Mouse (Mus musculus): ENCODE measurements around the gene Fam189a2. TPM values are rescaled to one million over a fixed set of nuclear protein-coding genes. Genes with fewer than 3 reads are reported as not detected.

The Fam189a2 gene
- polyA plus RNA-seq, 1 experiment from 2014 or later: 1.9 TPM

DNA sequence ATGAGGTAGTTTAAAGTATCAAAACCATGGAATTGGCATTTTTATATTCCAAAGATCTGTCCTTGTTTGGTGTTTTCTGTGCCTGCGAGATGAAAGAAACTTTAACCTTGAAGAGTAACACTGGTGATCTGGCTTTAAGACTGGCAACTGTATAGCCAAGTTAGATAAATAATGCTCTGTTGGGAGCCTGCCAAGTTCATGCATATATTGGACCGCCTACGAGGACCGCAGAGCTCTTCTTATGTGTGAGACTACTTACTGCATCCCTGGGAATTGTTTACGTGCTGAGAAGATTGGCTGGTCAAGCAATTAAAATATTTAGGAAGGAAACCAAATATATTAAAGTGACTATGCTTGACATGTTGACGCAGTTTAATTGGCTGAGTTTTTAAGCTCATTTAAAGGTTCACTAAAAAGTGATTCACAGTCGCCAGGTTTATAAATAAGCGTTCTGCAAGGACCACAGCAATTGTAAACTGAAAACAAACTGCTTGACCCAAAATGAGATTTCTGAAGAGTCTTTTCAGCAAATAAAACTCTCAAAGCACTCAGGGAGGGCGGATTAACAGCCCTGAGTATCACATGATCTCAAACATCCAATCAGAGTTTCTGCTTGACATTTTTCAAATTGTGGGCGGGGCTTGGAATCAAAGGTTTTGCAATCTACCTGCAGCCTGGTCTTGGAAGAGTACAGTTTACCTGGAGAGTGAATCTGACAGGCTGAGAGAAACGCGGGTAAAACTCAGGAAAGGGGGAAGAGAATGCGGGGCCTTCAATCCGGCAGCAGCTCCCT, 8.4 kb upstream of the Fam189a2 start:
- no peaks in the 10 kb centered on the region for H3K4me1 ChIP-seq (ENCODE audit: control insufficient read depth, insufficient read depth, low read length)
- no peaks in the 10 kb centered on the region for H3K36me3 ChIP-seq (ENCODE audit: control insufficient read depth, insufficient read depth, low read length)
- H3K27ac ChIP-seq (replicated peaks; ENCODE audit: low read depth, low read length): no peak overlapping the region
- no peaks in the 10 kb centered on the region for H3K27me3 ChIP-seq (replicated peaks; ENCODE audit: control insufficient read depth, insufficient read depth, low read length)
- 73% methylated on average over 14 of the region's 14 CpGs for WGBS
- H3K4me3 ChIP-seq (ENCODE audit: low read depth, low read length): no peak overlapping the region
- H3K9ac ChIP-seq (ENCODE audit: low read depth, low read length): no peak overlapping the region
- ATAC-seq (ENCODE audit: low read depth) (no peak), DNase-seq (ENCODE audit: low spot score) (no peak)
- H3K9me3 ChIP-seq (ENCODE audit: control insufficient read depth, low read length): no peaks in the 10 kb centered on the region
- H3K4me2 ChIP-seq (ENCODE audit: low read depth, low read length): no peak overlapping the region

DNA sequence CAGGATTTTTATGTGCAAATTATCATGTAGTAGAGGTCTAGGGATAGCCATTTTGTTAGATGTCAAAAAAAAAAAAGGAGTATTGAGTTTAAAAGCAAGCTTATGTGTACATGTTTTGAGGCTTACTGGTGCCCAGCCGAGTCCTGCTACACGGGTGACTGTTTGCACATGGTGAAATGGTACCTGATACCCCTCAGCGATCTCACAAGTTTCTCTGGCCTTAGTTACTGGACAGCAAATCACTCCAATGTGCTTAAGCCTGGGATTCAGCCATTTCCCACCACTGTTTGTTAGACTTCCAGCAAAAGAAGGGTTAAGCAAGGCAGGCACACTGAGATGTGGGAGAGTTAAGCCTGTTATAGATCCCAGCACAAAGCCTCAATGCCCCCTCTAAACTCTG, 3.5 kb upstream of the Fam189a2 start:
- no peaks in the 10 kb centered on the region for H3K36me3 ChIP-seq (ENCODE audit: control insufficient read depth, insufficient read depth, low read length)
- DNase-seq (ENCODE audit: low spot score): no peak
- peaks cover 40% of the 10 kb centered on the region for H3K27me3 ChIP-seq (replicated peaks; ENCODE audit: control insufficient read depth, insufficient read depth, low read length)
- H3K4me3 ChIP-seq (ENCODE audit: low read depth, low read length): no peak overlapping the region
- H3K27ac ChIP-seq (replicated peaks; ENCODE audit: low read depth, low read length): no peak overlapping the region
- H3K4me1 ChIP-seq (ENCODE audit: control insufficient read depth, insufficient read depth, low read length): peaks cover 4% of the 10 kb centered on the region; the same call in 1 of the 2 replicates
- H3K9ac ChIP-seq (ENCODE audit: low read depth, low read length): no peak overlapping the region
- no peaks in the 10 kb centered on the region for H3K9me3 ChIP-seq (ENCODE audit: control insufficient read depth, low read length)
- WGBS: 47% methylated on average over 3 of the region's 3 CpGs
- no peak overlapping the region for H3K4me2 ChIP-seq (ENCODE audit: low read depth, low read length)
- no peak for ATAC-seq (ENCODE audit: low read depth)

DNA sequence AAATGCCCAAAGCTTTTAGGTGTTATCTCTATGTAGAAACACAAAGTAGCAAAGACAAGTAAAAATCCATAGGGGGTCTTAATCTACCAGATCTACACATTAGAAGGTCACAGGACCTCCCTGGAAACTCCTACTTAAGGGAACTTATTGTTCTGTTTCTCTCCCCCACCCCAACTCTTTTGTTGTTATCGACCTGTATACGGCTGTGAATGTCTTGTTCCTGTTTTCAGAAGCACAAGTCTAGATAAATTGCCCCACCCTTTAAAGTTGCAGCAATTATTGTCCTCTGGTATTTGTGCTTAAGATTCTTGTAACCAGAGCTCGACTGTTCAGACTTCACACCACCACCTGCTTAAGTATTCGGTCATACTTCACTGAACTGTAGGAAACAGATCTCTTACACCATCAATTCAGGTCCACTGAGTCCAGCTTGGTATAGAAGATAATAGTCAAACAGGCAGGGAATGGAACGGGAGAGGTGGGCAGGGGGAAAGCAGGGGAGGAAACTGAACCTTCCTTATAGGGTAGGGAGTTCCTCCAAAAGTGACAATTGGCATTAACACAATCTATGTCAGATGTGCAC, 1.9 kb upstream of the Fam189a2 start:
- peaks cover 4% of the 10 kb centered on the region; the same call in 1 of the 2 replicates for H3K4me1 ChIP-seq (ENCODE audit: control insufficient read depth, insufficient read depth, low read length)
- DNase-seq (ENCODE audit: low spot score): no peak
- H3K27me3 ChIP-seq (replicated peaks; ENCODE audit: control insufficient read depth, insufficient read depth, low read length): peaks cover 53% of the 10 kb centered on the region
- no peak overlapping the region for H3K9ac ChIP-seq (ENCODE audit: low read depth, low read length)
- H3K36me3 ChIP-seq (ENCODE audit: control insufficient read depth, insufficient read depth, low read length): no peaks in the 10 kb centered on the region
- no peak for ATAC-seq (ENCODE audit: low read depth)
- WGBS: 49% methylated on average over 5 of the region's 5 CpGs
- H3K4me2 ChIP-seq (ENCODE audit: low read depth, low read length): no peak overlapping the region
- H3K9me3 ChIP-seq (ENCODE audit: control insufficient read depth, low read length): no peaks in the 10 kb centered on the region
- no peak overlapping the region for H3K4me3 ChIP-seq (ENCODE audit: low read depth, low read length)
- no peak overlapping the region for H3K27ac ChIP-seq (replicated peaks; ENCODE audit: low read depth, low read length)

DNA sequence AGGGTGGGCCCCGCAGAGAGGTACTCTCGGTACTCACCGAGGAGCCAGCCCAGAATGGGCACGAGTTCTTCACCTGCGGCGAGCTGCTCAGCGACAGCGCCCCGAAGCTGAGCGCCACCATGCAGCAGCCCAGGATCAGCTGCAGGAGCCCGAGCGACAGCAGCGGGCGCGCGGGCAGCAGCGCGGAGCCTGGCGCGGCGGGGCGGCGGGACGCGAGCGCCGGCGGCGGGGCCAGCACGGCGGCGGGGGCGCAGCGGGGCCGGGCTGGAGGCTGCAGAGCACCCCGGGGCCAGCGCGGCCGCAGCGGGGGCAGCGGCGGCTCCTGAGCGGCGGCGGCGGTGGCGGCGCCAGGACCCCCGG, 328 bp downstream of the Fam189a2 start:
- H3K36me3 ChIP-seq (ENCODE audit: control insufficient read depth, insufficient read depth, low read length): no peaks in the 10 kb centered on the region
- peak overlapping the region; percentile 62 for H3K9ac ChIP-seq (ENCODE audit: low read depth, low read length)
- peak; percentile 57 for ATAC-seq (ENCODE audit: low read depth)
- H3K4me1 ChIP-seq (ENCODE audit: control insufficient read depth, insufficient read depth, low read length): peaks cover 4% of the 10 kb centered on the region; the same call in 1 of the 2 replicates
- H3K4me3 ChIP-seq (ENCODE audit: low read depth, low read length): peak overlapping the region; percentile 47
- WGBS: 0% methylated on average over 8 of the region's 49 CpGs
- peaks cover 53% of the 10 kb centered on the region for H3K27me3 ChIP-seq (replicated peaks; ENCODE audit: control insufficient read depth, insufficient read depth, low read length)
- H3K4me2 ChIP-seq (ENCODE audit: low read depth, low read length): peak overlapping the region; percentile 90
- H3K27ac ChIP-seq (replicated peaks; ENCODE audit: low read depth, low read length): no peak overlapping the region
- H3K9me3 ChIP-seq (ENCODE audit: control insufficient read depth, low read length): no peaks in the 10 kb centered on the region
- DNase-seq (ENCODE audit: low spot score): peak; percentile 23

DNA sequence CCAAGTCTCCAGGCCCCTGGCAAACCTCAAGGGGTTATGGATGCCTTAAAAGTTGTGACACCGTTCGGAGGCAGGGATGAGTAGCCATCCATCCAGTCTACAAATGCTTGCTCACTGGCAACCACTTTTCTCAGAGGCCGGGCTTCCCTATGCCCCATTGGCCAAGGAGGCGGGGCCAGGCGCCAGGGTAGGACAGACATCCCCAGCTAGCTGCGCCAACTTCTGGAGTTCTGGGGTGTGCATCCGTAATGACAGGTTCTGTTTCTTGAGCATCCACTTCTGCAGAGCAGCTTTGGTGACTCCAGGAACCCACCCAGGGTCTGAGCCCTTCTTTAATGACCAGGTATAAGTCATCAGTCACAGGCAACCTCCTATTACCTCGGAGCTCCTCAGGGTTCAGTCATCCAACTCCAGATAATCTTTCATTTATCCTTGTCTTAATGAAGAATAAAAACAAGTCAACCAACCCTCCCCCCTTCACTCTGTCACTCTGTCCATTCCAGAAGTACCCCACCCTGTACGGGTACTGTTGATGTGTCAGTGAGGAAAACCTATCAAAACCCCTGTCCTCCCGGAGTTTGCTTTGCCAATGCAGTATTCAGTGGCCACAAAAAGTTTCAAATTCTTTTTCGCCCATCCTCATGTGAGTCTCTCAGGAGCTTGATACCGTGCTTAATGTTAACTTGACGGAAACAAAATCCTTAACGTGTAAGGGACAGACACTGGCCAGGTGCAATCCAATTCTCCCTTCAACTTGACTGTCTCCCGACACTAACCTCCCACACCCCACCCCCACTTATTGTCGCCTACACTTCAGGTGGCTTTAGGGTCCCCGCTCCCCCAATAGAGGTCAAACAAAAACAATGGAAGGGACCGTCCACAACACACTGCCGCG, 956 bp downstream of the Fam189a2 start:
- 10% methylated on average over 20 of the region's 20 CpGs for WGBS
- Histone ChIP-seq H3K36me3 (ENCODE audit: control insufficient read depth, insufficient read depth, low read length) (no peaks in the 10 kb centered on the region), H3K27ac (replicated peaks; ENCODE audit: low read depth, low read length) (no peak overlapping the region), H3K9ac (ENCODE audit: low read depth, low read length) (peak overlapping the region; percentile 62), H3K9me3 (ENCODE audit: control insufficient read depth, low read length) (no peaks in the 10 kb centered on the region), H3K27me3 (replicated peaks; ENCODE audit: control insufficient read depth, insufficient read depth, low read length) (peaks cover 53% of the 10 kb centered on the region), H3K4me1 (ENCODE audit: control insufficient read depth, insufficient read depth, low read length) (peaks cover 4% of the 10 kb centered on the region; the same call in 1 of the 2 replicates), H3K4me3 (ENCODE audit: low read depth, low read length) (peak overlapping the region; percentile 47), H3K4me2 (ENCODE audit: low read depth, low read length) (peak overlapping the region; percentile 90)
- no peak for ATAC-seq (ENCODE audit: low read depth)
- DNase-seq (ENCODE audit: low spot score): no peak

DNA sequence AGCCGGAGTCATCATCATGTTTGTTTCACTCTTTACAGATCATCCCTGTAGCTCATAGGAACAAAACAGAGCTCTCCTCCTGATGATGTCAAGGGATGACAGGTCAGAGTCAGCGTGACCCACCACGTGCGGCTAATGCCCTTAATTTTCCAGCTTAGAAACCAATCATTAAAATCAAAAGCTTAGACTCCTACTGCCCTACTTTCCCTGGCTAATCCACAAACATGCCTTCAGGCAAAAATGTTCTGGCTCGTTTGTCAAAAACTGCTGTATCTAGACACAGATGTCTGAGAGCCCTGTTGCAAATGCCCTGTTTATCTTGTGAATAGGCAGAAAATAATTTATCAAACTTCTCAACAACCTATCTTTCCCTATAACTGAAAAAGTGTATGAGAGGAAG, 4.9 kb downstream of the Fam189a2 start:
- Histone ChIP-seq H3K4me1 (ENCODE audit: control insufficient read depth, insufficient read depth, low read length) (peaks cover 4% of the 10 kb centered on the region; the same call in 1 of the 2 replicates), H3K9me3 (ENCODE audit: control insufficient read depth, low read length) (no peaks in the 10 kb centered on the region), H3K9ac (ENCODE audit: low read depth, low read length) (no peak overlapping the region), H3K36me3 (ENCODE audit: control insufficient read depth, insufficient read depth, low read length) (no peaks in the 10 kb centered on the region), H3K4me2 (ENCODE audit: low read depth, low read length) (no peak overlapping the region), H3K27me3 (replicated peaks; ENCODE audit: control insufficient read depth, insufficient read depth, low read length) (peaks cover 23% of the 10 kb centered on the region), H3K27ac (replicated peaks; ENCODE audit: low read depth, low read length) (no peak overlapping the region), H3K4me3 (ENCODE audit: low read depth, low read length) (no peak overlapping the region)
- WGBS: 39% methylated on average over 5 of the region's 5 CpGs
- DNase-seq (ENCODE audit: low spot score) (no peak), ATAC-seq (ENCODE audit: low read depth) (no peak)

DNA sequence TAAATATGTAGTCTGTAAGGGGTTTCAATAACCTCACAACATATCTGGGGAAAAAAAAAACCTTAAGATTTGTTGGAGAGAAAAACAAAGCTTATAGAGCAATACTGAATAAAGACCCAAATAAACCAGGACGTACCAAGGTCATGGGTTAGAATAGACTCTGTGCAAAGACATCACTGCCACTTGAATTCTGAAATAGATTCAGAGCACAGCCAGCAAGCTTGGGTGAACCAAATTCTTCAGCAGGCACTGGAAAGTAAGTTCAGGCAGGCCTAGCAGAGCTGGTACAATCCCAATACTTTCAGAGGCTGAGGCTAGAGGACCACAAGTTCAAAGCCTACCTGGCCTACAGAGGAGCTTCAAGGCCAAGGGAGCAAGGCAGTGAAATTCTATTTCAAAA, 6.2 kb downstream of the Fam189a2 start:
- no peaks in the 10 kb centered on the region for H3K4me1 ChIP-seq (ENCODE audit: control insufficient read depth, insufficient read depth, low read length)
- no peaks in the 10 kb centered on the region for H3K36me3 ChIP-seq (ENCODE audit: control insufficient read depth, insufficient read depth, low read length)
- no peak overlapping the region for H3K4me2 ChIP-seq (ENCODE audit: low read depth, low read length)
- peaks cover 15% of the 10 kb centered on the region for H3K27me3 ChIP-seq (replicated peaks; ENCODE audit: control insufficient read depth, insufficient read depth, low read length)
- DNase-seq (ENCODE audit: low spot score) (no peak), ATAC-seq (ENCODE audit: low read depth) (no peak)
- H3K9me3 ChIP-seq (ENCODE audit: control insufficient read depth, low read length): no peaks in the 10 kb centered on the region
- 83% methylated on average over 1 of the region's 1 CpGs for WGBS
- no peak overlapping the region for H3K9ac ChIP-seq (ENCODE audit: low read depth, low read length)
- H3K4me3 ChIP-seq (ENCODE audit: low read depth, low read length): no peak overlapping the region
- no peak overlapping the region for H3K27ac ChIP-seq (replicated peaks; ENCODE audit: low read depth, low read length)

DNA sequence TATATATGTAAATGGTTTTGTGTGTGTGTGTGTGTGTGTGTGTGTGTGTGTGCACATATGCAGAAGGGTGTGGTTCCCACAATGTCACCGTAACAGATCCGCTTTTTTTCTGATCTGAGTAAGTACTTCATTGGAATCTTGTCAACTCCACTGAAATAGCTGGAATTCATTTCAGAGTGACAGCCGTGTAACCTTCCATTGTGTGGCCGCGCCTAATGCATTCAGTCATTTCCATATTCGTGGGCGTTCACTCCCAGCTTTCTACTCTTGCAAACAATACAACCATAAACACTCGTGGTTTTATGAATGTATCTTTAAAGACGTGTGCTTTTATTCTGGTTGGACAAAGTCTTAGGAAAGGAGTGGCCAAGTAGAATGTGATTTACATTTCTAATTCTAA, 6.7 kb downstream of the Fam189a2 start:
- H3K4me2 ChIP-seq (ENCODE audit: low read depth, low read length): no peak overlapping the region
- no peaks in the 10 kb centered on the region for H3K9me3 ChIP-seq (ENCODE audit: control insufficient read depth, low read length)
- no peak overlapping the region for H3K9ac ChIP-seq (ENCODE audit: low read depth, low read length)
- WGBS: 65% methylated on average over 9 of the region's 9 CpGs
- H3K27ac ChIP-seq (replicated peaks; ENCODE audit: low read depth, low read length): no peak overlapping the region
- ATAC-seq (ENCODE audit: low read depth) (no peak), DNase-seq (ENCODE audit: low spot score) (peak; percentile 19)
- peaks cover 11% of the 10 kb centered on the region; the same call in 1 of the 2 replicates for H3K27me3 ChIP-seq (replicated peaks; ENCODE audit: control insufficient read depth, insufficient read depth, low read length)
- H3K36me3 ChIP-seq (ENCODE audit: control insufficient read depth, insufficient read depth, low read length): no peaks in the 10 kb centered on the region
- H3K4me1 ChIP-seq (ENCODE audit: control insufficient read depth, insufficient read depth, low read length): no peaks in the 10 kb centered on the region
- H3K4me3 ChIP-seq (ENCODE audit: low read depth, low read length): no peak overlapping the region

Measured in embryonic facial prominence, embryonic 14.5 days (tissue).